Mouse (Mus musculus) embryonic fibroblast, embryonic 13.5 days (primary cell): ENCODE measurements at regions not wholly inside any gene's neighbourhood (a gene's known extent, or its start where the extent isn't known, plus 50 kb on each side); places are given as distances from the start of the nearest gene placed in this dataset.

ENCODE experiments used
- CTCF ChIP-seq: IDR thresholded peaks from 2 replicates; pipeline ENCODE4 v1.5.1; 2011; ENCODE audit warnings: mild to moderate bottlenecking, control low read depth, low read length, moderate library complexity, borderline replicate concordance; ENCODE audit not compliant: insufficient read depth
- POLR2A ChIP-seq: IDR thresholded peaks from 2 replicates; pipeline ENCODE4 v1.6.1; 2011; ENCODE audit warnings: low read depth, mild to moderate bottlenecking, control low read depth, low read length, moderate library complexity

DNA sequence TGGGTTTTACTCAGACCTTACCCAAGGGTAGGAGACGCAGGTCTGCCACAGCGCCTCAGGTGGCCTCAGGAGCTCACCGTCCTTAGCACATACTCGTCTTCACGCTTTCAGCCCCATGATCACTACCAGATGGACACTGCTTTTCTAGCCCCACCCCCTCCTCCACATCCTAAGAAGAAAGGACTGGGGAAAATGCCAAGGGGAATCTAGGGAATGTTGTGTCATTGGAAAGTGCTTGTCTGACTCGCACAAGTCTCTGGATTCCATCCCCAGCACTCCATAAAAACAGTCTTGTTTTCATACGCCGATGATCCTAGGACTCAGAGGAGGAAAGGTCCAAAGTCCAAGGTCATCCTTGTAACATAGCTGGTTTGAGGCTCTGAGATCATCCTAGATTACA, 192.4 kb upstream of the Noct start:
- TF ChIP-seq CTCF: peak; percentile 41; the same call in 1 of the 2 replicates
- TF ChIP-seq POLR2A: no peak
